Mouse (Mus musculus) hindbrain, embryonic 13.5 days (tissue): ENCODE results near the gene Usp42. TPM values are rescaled to one million over a fixed set of nuclear protein-coding genes. Genes with fewer than 3 reads are reported as not detected.
A peak's percentile ranks its signal among the peaks of the same experiment; 100 is the strongest.

Experiments used
- ATAC-seq: fragments of 200-750 bp; cut with Nextera tagmentation; 2 replicates; pipeline ENCODE4 v1.8.0; 2017; ENCODE audit warnings: moderate TSS enrichment; ENCODE audit not compliant: low FRiP score
- H3K27ac ChIP-seq: fragments of 300-500 bp; sonication (generic); 2 replicates; pipeline ENCODE4 v1.5.1; 2015; ENCODE audit warnings: inconsistent platforms, mild to moderate bottlenecking, moderate library complexity
- H3K27me3 ChIP-seq: fragments of 300-500 bp; sonication (generic); 2 replicates; pipeline ENCODE4 v1.6.1; 2015; ENCODE audit warnings: mild to moderate bottlenecking, inconsistent platforms
- H3K36me3 ChIP-seq: fragments of 300-500 bp; sonication (generic); 2 replicates; pipeline ENCODE4 v1.6.1; 2015; ENCODE audit warnings: mild to moderate bottlenecking, inconsistent platforms
- H3K4me1 ChIP-seq: fragments of 300-500 bp; sonication (generic); replicated peaks from 2 replicates; pipeline ENCODE4 v1.6.1; 2015; ENCODE audit warnings: inconsistent platforms
- H3K4me2 ChIP-seq: fragments of 300-500 bp; sonication (generic); 2 replicates; pipeline ENCODE4 v1.6.1; 2015; ENCODE audit warnings: inconsistent platforms, mild to moderate bottlenecking, moderate library complexity
- H3K4me3 ChIP-seq: fragments of 300-500 bp; sonication (generic); 2 replicates; pipeline ENCODE4 v1.5.1; 2015; ENCODE audit warnings: mild to moderate bottlenecking, inconsistent platforms
- H3K9ac ChIP-seq: fragments of 300-500 bp; sonication (generic); 2 replicates; pipeline ENCODE4 v1.6.1; 2015; ENCODE audit warnings: mild to moderate bottlenecking, inconsistent platforms
- H3K9me3 ChIP-seq: fragments of 300-500 bp; sonication (generic); 2 replicates; pipeline ENCODE4 v1.6.1; 2016; ENCODE audit warnings: inconsistent platforms
- WGBS: fragments of 180-500 bp; shearing (Covaris S2); methylation state at CpG from one replicate; pipeline ENCODE4 v1.1.7; 2015; 5-methylcytosine and 5-hydroxymethylcytosine counted together
- polyA plus RNA-seq: library from polyadenylated mRNA; unstranded; fragments of >200 nt; fragmentation: Nextera tagmentation; extraction: Ambion mirVana; gene quantifications from 2 replicates; pipeline ENCODE4 v1.2.1, GENCODE M21; 2015

The Usp42 gene
- polyA plus RNA-seq, 1 experiment from 2014 or later = 28.6 TPM

- no peaks in the 10 kb centered on the region for H3K9me3 ChIP-seq
- no peak for ATAC-seq
- no peak overlapping the region for H3K4me3 ChIP-seq
- H3K9ac ChIP-seq = no peak overlapping the region
- peaks cover 76% of the 10 kb centered on the region for H3K36me3 ChIP-seq
- H3K27ac ChIP-seq = 0 out of 2 replicates have a peak overlapping the region, but pooled peaks have one; percentile 30
- peaks cover 3% of the 10 kb centered on the region for H3K4me1 ChIP-seq
- WGBS = 85% methylated on average over 7 of the region's 7 CpGs
- no peaks in the 10 kb centered on the region for H3K27me3 ChIP-seq
- no peak overlapping the region for H3K4me2 ChIP-seq
Measured at GRCm38 (mm10) chr5:143706822-143707200, 25.3 kb downstream of the Usp42 start.

DNA sequence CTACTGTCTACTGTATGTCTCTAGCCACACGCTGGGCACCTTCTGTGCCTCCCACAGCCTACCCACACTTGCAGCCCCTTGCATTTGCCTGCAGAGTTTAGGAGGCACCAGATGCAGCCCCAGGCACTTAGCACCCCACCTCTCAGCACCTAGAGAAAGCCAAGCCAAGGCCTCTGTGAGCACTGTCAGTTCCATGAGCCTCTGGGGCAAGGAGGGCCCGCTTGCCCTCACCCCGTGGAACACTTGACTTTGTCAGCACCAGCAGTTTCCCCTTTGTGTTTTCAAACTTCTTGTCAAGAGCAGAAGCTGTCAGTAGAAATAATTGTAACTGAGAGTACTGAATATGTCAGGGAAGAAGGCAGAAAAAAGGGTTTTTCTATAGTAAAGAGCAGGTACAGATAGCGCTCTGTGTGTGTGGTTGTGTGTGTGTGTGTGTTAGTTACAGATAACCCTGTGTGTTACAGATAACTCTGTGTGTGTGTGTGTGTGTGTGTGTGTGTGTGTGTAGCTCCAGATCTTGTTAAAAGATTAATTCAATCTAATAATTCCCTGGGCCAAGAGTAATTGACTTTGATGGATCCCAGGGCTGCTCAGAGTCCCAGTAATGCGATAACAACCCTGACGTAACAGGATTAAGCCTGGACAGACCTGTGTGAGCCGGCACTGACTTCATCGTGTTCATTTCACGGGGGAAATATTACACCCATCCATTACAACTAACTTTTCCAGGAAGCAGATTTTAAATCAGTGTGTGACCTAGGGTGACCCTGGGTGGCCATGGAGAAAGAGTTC lies 25.9 kb downstream of the Usp42 start:
- H3K4me3 ChIP-seq = no peak overlapping the region
- ATAC-seq = 0 out of 2 replicates have a peak, but pooled peaks have one; percentile 54
- no peaks in the 10 kb centered on the region for H3K9me3 ChIP-seq
- H3K4me1 ChIP-seq = peaks cover 3% of the 10 kb centered on the region
- H3K27me3 ChIP-seq = no peaks in the 10 kb centered on the region
- H3K9ac ChIP-seq = no peak overlapping the region; the same call in 1 of the 2 replicates
- H3K27ac ChIP-seq = peak overlapping the region; percentile 40; the same call in 1 of the 2 replicates
- no peak overlapping the region for H3K4me2 ChIP-seq
- WGBS = 75% methylated on average over 9 of the region's 9 CpGs
- H3K36me3 ChIP-seq = peaks cover 77% of the 10 kb centered on the region

- Histone ChIP-seq H3K36me3 (peaks cover 78% of the 10 kb centered on the region), H3K27ac (peak overlapping the region; percentile 40; the same call in 1 of the 2 replicates), H3K4me1 (peaks cover 3% of the 10 kb centered on the region), H3K4me3 (no peak overlapping the region), H3K9me3 (no peaks in the 10 kb centered on the region), H3K9ac (0 out of 2 replicates have a peak overlapping the region, but pooled peaks have one; percentile 8), H3K4me2 (no peak overlapping the region), H3K27me3 (no peaks in the 10 kb centered on the region)
- 58% methylated on average over 1 of the region's 1 CpGs for WGBS
- ATAC-seq = no peak
Measured at GRCm38 (mm10) chr5:143705659-143705982, 26.5 kb downstream of the Usp42 start.

DNA sequence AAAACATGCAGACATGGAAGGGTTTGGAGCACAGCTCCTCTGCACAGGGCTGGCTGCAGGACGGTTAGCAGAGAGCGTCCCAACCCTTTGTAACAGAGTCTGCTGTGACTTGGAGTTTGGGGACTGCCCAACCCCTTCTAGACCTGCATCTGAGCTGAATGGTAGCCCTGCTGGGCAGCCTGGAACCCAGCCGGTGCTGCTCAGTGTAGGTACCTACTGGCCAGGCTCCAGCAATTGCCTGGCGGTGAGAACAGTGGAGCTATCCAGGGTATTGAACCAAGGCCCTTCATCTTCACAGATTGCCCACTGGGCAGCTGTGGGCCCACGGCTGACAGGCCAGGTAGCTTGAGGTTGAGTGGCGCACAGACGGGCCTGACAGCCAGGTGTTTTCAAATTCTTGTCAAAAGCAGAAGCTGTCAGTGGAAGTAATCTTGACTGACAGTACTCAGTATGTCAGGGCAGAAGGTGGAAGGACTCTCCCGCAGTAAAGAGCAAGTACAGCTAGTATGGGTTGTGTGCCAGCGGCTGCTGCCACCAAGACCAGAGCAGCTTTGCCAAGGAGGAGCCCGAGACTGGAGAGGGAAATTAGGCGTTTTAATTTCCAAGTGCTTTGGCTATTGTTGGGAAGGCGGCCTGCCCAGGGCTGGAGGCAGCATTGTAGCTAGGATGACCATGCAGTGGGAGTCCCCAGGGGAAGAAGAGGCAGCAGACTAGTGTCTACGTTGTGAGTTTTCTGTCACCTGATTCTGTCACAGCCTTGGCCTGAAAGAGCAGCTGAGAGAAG lies 27.0 kb downstream of the Usp42 start:
- peaks cover 74% of the 10 kb centered on the region for H3K36me3 ChIP-seq
- no peak overlapping the region for H3K4me3 ChIP-seq
- no peak overlapping the region for H3K27ac ChIP-seq
- no peak for ATAC-seq
- H3K9me3 ChIP-seq = no peaks in the 10 kb centered on the region
- 0 out of 2 replicates have a peak overlapping the region, but pooled peaks have one; percentile 8 for H3K9ac ChIP-seq
- 74% methylated on average over 13 of the region's 13 CpGs for WGBS
- H3K4me1 ChIP-seq = peaks cover 3% of the 10 kb centered on the region
- H3K27me3 ChIP-seq = no peaks in the 10 kb centered on the region
- no peak overlapping the region for H3K4me2 ChIP-seq

DNA sequence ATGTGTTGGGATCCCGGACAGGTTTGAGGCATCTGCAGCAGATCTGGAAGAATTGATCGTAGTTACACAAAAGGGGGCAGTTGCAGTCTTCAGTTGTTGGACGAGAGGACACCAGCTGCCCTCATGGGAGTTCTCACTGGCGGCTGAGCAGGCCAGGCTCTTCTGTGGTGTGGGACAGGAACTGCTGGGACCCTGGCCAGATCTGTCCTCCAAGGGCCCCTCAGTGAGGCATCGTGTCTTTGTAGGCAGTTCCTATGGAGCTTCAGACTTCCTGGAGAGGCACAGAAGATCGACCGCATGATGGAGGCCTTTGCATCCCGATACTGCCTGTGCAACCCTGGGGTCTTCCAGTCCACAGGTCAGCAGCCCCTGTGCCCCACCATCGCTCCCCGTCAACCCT lies 31.0 kb downstream of the Usp42 start:
- H3K9ac ChIP-seq = no peak overlapping the region
- H3K9me3 ChIP-seq = no peaks in the 10 kb centered on the region
- no peak overlapping the region for H3K4me3 ChIP-seq
- H3K27me3 ChIP-seq = no peaks in the 10 kb centered on the region
- 91% methylated on average over 10 of the region's 10 CpGs for WGBS
- no peak overlapping the region for H3K27ac ChIP-seq
- no peak overlapping the region for H3K4me2 ChIP-seq
- ATAC-seq = no peak
- peaks cover 3% of the 10 kb centered on the region for H3K4me1 ChIP-seq
- peaks cover 70% of the 10 kb centered on the region for H3K36me3 ChIP-seq

DNA sequence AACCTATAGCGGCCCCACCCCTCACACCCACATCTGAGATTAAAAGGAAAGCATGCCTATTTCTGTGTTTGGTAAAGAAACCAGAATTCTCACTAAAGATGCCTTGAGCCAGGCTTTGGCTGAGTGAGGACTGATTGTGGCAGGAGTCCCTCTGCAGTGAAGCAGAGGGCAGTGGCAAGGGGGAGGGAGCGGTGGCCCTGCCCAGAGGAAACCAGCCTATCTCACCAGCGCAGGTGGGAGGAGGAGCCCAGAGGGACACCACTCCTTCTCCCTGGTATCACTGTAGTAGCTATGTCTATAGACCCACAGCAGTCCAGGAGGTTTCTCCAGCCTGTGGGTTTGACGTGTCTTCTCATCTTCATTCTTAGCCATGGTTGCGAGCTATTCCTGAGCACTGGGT lies 31.8 kb downstream of the Usp42 start:
- ATAC-seq = no peak
- Histone ChIP-seq H3K9me3 (no peaks in the 10 kb centered on the region), H3K9ac (no peak overlapping the region), H3K36me3 (peaks cover 76% of the 10 kb centered on the region), H3K27ac (no peak overlapping the region), H3K27me3 (no peaks in the 10 kb centered on the region), H3K4me1 (no peaks in the 10 kb centered on the region), H3K4me2 (no peak overlapping the region), H3K4me3 (no peak overlapping the region)
- WGBS = 88% methylated on average over 5 of the region's 5 CpGs

- no peaks in the 10 kb centered on the region for H3K4me1 ChIP-seq
- no peak for ATAC-seq
- H3K9me3 ChIP-seq = no peaks in the 10 kb centered on the region
- H3K4me3 ChIP-seq = no peak overlapping the region
- no peaks in the 10 kb centered on the region for H3K27me3 ChIP-seq
- H3K36me3 ChIP-seq = peaks cover 73% of the 10 kb centered on the region
- no peak overlapping the region for H3K9ac ChIP-seq
- WGBS = 92% methylated on average over 4 of the region's 4 CpGs
- H3K4me2 ChIP-seq = no peak overlapping the region
- H3K27ac ChIP-seq = no peak overlapping the region
Measured at GRCm38 (mm10) chr5:143698454-143698853, 33.6 kb downstream of the Usp42 start.

DNA sequence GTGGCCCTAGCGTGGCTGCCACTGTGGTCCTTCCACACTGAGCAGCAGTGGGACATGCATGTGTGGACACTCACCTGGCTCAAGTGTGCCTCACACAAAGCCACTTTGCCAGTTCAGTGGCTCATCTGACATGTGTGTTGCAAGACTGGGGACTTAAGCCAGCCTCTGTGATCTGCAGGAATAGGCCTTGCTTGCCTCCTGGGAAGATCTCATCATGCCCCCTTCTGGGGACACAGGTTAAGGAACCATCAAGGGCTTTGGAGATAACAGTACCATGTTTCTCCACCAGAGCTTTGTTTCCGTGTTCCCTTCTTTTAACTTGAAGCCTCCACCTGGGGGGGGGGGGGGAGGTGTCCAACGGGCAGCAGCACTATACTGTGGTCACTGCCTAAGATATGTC lies 35.8 kb downstream of the Usp42 start:
- WGBS = 70% methylated on average over 3 of the region's 3 CpGs
- Histone ChIP-seq H3K9ac (no peak overlapping the region), H3K36me3 (peaks cover 59% of the 10 kb centered on the region), H3K27me3 (no peaks in the 10 kb centered on the region), H3K4me3 (no peak overlapping the region), H3K27ac (no peak overlapping the region), H3K4me1 (no peaks in the 10 kb centered on the region), H3K4me2 (no peak overlapping the region), H3K9me3 (no peaks in the 10 kb centered on the region)
- no peak for ATAC-seq

- H3K27me3 ChIP-seq = no peaks in the 10 kb centered on the region
- H3K36me3 ChIP-seq = peaks cover 34% of the 10 kb centered on the region
- H3K4me3 ChIP-seq = no peak overlapping the region
- no peaks in the 10 kb centered on the region for H3K9me3 ChIP-seq
- WGBS = 92% methylated on average over 5 of the region's 5 CpGs
- ATAC-seq = no peak
- no peak overlapping the region for H3K27ac ChIP-seq
- no peaks in the 10 kb centered on the region for H3K4me1 ChIP-seq
- no peak overlapping the region for H3K9ac ChIP-seq
- no peak overlapping the region for H3K4me2 ChIP-seq
Measured at GRCm38 (mm10) chr5:143690926-143691325, 41.2 kb downstream of the Usp42 start.

- H3K27me3 ChIP-seq = no peaks in the 10 kb centered on the region
- no peak for ATAC-seq
- H3K4me1 ChIP-seq = no peaks in the 10 kb centered on the region
- H3K9me3 ChIP-seq = no peaks in the 10 kb centered on the region
- H3K4me3 ChIP-seq = no peak overlapping the region
- peaks cover 30% of the 10 kb centered on the region for H3K36me3 ChIP-seq
- H3K9ac ChIP-seq = no peak overlapping the region
- H3K27ac ChIP-seq = no peak overlapping the region
- 93% methylated on average over 9 of the region's 9 CpGs for WGBS
- H3K4me2 ChIP-seq = no peak overlapping the region
Measured at GRCm38 (mm10) chr5:143690392-143690791, 41.7 kb downstream of the Usp42 start.

- H3K4me1 ChIP-seq = peaks cover 9% of the 10 kb centered on the region; the same call in 1 of the 2 replicates
- 95% methylated on average over 3 of the region's 3 CpGs for WGBS
- ATAC-seq = no peak
- H3K27me3 ChIP-seq = no peaks in the 10 kb centered on the region
- no peak overlapping the region for H3K9ac ChIP-seq
- H3K4me3 ChIP-seq = no peak overlapping the region
- H3K9me3 ChIP-seq = no peaks in the 10 kb centered on the region
- no peak overlapping the region for H3K4me2 ChIP-seq
- H3K27ac ChIP-seq = no peak overlapping the region
- H3K36me3 ChIP-seq = peaks cover 12% of the 10 kb centered on the region
Measured at GRCm38 (mm10) chr5:143687589-143687988, 44.5 kb downstream of the Usp42 start.

DNA sequence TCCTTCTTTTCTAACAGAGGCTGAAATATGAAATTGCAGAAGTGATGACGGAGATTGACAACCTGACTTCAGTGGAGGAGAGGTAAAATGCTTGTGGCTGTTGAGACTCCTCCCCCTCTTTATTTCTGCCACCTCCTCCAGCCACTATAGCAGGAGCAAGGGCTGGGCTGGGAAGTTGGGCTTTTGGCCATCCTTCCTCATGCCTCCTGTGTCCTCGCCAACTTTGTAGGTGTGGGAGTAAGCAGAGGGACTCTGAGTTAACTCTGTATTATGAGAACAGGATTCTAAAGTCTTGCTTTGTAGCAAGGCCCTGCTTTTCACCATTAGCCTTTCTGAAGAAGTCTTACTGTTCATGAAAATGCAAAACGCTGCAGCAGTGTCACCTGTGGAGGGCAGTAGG lies 45.6 kb downstream of the Usp42 start:
- H3K4me3 ChIP-seq = no peak overlapping the region
- H3K36me3 ChIP-seq = peaks cover 9% of the 10 kb centered on the region
- H3K27ac ChIP-seq = no peak overlapping the region
- ATAC-seq = no peak
- H3K4me1 ChIP-seq = peaks cover 9% of the 10 kb centered on the region; the same call in 1 of the 2 replicates
- H3K27me3 ChIP-seq = no peaks in the 10 kb centered on the region
- H3K4me2 ChIP-seq = no peak overlapping the region
- H3K9me3 ChIP-seq = no peaks in the 10 kb centered on the region
- WGBS = 93% methylated on average over 3 of the region's 3 CpGs
- H3K9ac ChIP-seq = no peak overlapping the region
